Mouse (Mus musculus): Measurements from ENCODE around the gene Parp8. TPM values are rescaled to one million over a fixed set of nuclear protein-coding genes. Genes with fewer than 3 reads are reported as not detected.

Parp8 gene
- polyA plus RNA-seq, 1 experiment from 2014 or later = 18.9 TPM

GRCm38 (mm10) chr13:117033676-117034308 lies 8.5 kb upstream of the Parp8 start:
- Histone ChIP-seq H3K4me2 (replicated peaks) (no peak overlapping the region), H3K27ac (replicated peaks) (no peak overlapping the region), H3K36me3 (no peaks in the 10 kb centered on the region), H3K27me3 (no peaks in the 10 kb centered on the region), H3K9me3 (no peaks in the 10 kb centered on the region), H3K9ac (replicated peaks) (no peak overlapping the region), H3K4me1 (no peaks in the 10 kb centered on the region), H3K4me3 (no peak overlapping the region)
- ATAC-seq (ENCODE audit: low FRiP score, low read depth) = no peak
- 85% methylated on average over 5 of the region's 5 CpGs for WGBS

DNA sequence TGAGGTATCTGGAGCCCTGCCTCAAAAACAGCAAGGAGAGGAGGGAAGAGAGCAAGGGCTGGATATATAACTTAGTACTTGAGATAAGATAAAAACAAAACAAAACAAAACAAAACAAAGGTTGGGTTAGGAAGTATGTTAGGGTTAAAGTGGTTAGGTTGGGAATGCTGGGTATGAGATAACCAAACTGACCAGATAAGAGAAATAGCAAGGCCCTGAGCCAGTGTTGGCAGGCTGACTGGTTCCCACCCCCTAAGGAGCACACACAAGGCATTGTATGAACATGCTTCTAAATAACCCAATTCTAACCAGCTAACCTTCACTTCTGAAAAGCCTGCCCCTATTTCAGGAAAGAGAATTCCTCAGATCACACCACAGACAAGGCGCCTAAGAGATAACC lies 7.1 kb upstream of the Parp8 start:
- Histone ChIP-seq H3K4me3 (no peak overlapping the region), H3K4me2 (replicated peaks) (no peak overlapping the region), H3K9ac (replicated peaks) (no peak overlapping the region), H3K36me3 (no peaks in the 10 kb centered on the region), H3K9me3 (no peaks in the 10 kb centered on the region), H3K27me3 (peaks cover 4% of the 10 kb centered on the region; the same call in 1 of the 2 replicates), H3K27ac (replicated peaks) (no peak overlapping the region), H3K4me1 (no peaks in the 10 kb centered on the region)
- WGBS = 94% methylated on average over 1 of the region's 1 CpGs
- no peak for ATAC-seq (ENCODE audit: low FRiP score, low read depth)

DNA sequence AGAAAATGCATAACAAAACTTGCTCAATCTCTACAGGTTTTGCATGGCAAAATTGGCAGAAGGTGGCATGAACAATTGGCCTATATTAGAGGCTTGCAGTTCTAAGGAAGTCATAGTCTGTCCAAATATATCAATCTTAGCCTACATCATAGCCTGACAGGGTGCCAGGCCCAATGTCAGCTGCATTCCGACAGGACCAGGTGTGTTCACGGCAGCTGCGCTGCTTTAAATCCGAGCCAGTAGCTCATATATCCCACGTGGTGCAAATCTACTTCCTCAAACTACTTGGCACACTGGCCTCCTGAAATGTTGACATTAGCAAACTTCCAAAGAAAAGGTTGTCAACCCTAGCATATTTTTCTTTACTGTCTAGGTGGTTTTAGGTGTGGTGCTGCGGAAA lies 6.2 kb upstream of the Parp8 start:
- Histone ChIP-seq H3K9me3 (no peaks in the 10 kb centered on the region), H3K9ac (replicated peaks) (no peak overlapping the region), H3K4me3 (no peak overlapping the region), H3K4me1 (no peaks in the 10 kb centered on the region), H3K4me2 (replicated peaks) (no peak overlapping the region), H3K27me3 (peaks cover 11% of the 10 kb centered on the region; the same call in 1 of the 2 replicates), H3K36me3 (no peaks in the 10 kb centered on the region), H3K27ac (replicated peaks) (no peak overlapping the region)
- WGBS = 80% methylated on average over 6 of the region's 6 CpGs
- ATAC-seq (ENCODE audit: low FRiP score, low read depth) = no peak

GRCm38 (mm10) chr13:117028221-117028620 lies 2.9 kb upstream of the Parp8 start:
- no peak for ATAC-seq (ENCODE audit: low FRiP score, low read depth)
- H3K4me3 ChIP-seq = no peak overlapping the region
- H3K4me2 ChIP-seq (replicated peaks) = no peak overlapping the region
- 70% methylated on average over 5 of the region's 5 CpGs for WGBS
- H3K27me3 ChIP-seq = peaks cover 11% of the 10 kb centered on the region; the same call in 1 of the 2 replicates
- H3K9ac ChIP-seq (replicated peaks) = no peak overlapping the region
- no peaks in the 10 kb centered on the region for H3K9me3 ChIP-seq
- no peaks in the 10 kb centered on the region for H3K4me1 ChIP-seq
- H3K27ac ChIP-seq (replicated peaks) = no peak overlapping the region
- no peaks in the 10 kb centered on the region for H3K36me3 ChIP-seq

DNA sequence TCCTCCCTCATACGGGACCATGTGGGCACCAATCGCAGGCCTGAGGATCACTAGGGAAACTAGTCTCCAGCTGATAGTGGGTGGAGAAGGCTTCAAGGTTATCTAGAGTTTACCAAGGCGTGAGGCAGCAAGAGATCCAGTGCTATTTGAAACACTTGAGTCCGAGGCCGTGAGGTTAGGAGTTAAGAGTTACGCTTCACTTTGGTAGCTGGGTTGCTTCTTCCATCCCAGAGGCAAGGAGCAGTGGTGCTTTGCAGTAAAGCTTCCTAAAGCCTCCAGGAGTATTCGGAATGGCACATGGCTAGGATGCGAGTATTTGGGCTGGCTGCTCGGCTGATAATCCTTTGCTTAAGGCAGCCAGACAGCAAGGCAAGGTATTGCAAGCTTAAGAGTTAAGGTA lies 2.0 kb upstream of the Parp8 start:
- Histone ChIP-seq H3K9ac (replicated peaks) (no peak overlapping the region), H3K4me3 (no peak overlapping the region), H3K27ac (replicated peaks) (no peak overlapping the region), H3K4me2 (replicated peaks) (no peak overlapping the region), H3K4me1 (0 out of 2 replicates have a peak, but pooled peaks cover 3% of the 10 kb centered on the region), H3K36me3 (no peaks in the 10 kb centered on the region), H3K9me3 (no peaks in the 10 kb centered on the region), H3K27me3 (peaks cover 11% of the 10 kb centered on the region; the same call in 1 of the 2 replicates)
- 76% methylated on average over 9 of the region's 9 CpGs for WGBS
- ATAC-seq (ENCODE audit: low FRiP score, low read depth) = no peak

- ATAC-seq (ENCODE audit: low FRiP score, low read depth) = no peak
- peak overlapping the region; percentile 72 for H3K4me2 ChIP-seq (replicated peaks)
- H3K4me1 ChIP-seq = 0 out of 2 replicates have a peak, but pooled peaks cover 3% of the 10 kb centered on the region
- H3K9me3 ChIP-seq = no peaks in the 10 kb centered on the region
- peak overlapping the region; percentile 66; the same call in 1 of the 2 replicates for H3K4me3 ChIP-seq
- 63% methylated on average over 7 of the region's 7 CpGs for WGBS
- H3K27ac ChIP-seq (replicated peaks) = 0 out of 2 replicates have a peak overlapping the region, but pooled peaks have one; percentile 91
- no peaks in the 10 kb centered on the region for H3K36me3 ChIP-seq
- no peak overlapping the region for H3K9ac ChIP-seq (replicated peaks)
- peaks cover 11% of the 10 kb centered on the region; the same call in 1 of the 2 replicates for H3K27me3 ChIP-seq
These were observed 991 bp upstream of the Parp8 start for GRCm38 (mm10) chr13:117026276-117026780.

GRCm38 (mm10) chr13:117024916-117025225 lies 466 bp downstream of the Parp8 start:
- Histone ChIP-seq H3K9me3 (no peaks in the 10 kb centered on the region), H3K27ac (replicated peaks) (peak overlapping the region; percentile 91), H3K4me3 (peak overlapping the region; percentile 66), H3K4me2 (replicated peaks) (peak overlapping the region; percentile 72), H3K9ac (replicated peaks) (peak overlapping the region; percentile 89), H3K27me3 (peaks cover 11% of the 10 kb centered on the region; the same call in 1 of the 2 replicates), H3K36me3 (no peaks in the 10 kb centered on the region), H3K4me1 (0 out of 2 replicates have a peak, but pooled peaks cover 3% of the 10 kb centered on the region)
- ATAC-seq (ENCODE audit: low FRiP score, low read depth) = peak; percentile 60
- 0% methylated on average over 15 of the region's 18 CpGs for WGBS

DNA sequence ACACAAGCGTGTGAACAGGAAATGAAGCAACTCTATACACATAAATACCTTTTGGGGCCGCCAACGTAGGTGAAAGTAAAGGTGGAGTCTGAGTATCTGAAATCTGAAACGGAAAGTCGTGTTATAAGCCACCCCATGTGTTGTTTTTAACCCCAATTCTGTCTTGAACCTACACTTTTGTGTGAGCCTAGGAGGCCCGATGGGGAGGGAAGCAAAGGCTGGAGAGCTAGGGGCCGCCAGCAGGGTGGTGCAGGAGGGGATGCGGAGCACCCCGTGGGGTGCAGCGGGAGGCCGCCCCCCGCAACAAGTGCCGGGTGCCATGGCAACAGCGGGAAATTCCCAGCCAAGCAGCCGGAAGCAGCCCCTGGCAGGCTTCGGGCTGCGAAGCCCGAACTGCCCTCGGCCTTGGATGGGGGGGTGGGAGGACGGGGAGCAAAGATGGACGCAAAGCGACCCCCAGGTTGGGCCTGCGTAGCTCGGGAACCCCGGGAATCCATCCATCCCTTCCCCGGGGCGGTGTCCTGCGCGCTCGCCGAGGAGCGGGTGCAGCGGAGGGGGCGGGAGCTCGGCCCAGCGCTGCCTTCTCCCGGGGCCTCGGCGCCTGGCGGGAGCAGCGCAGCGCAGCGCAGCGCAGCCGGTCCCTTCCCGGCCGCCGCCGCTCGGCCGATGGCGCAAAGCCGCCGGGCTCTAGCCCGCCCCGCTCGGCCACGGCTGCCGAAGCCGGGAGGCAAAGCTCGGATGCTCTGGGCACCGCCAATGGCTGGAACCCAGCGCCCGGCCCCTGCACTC lies 1.0 kb downstream of the Parp8 start:
- H3K4me3 ChIP-seq = peak overlapping the region; percentile 66
- H3K27me3 ChIP-seq = peaks cover 11% of the 10 kb centered on the region; the same call in 1 of the 2 replicates
- H3K9me3 ChIP-seq = no peaks in the 10 kb centered on the region
- H3K4me1 ChIP-seq = 0 out of 2 replicates have a peak, but pooled peaks cover 3% of the 10 kb centered on the region
- under 1% methylated on average over 57 of the region's 64 CpGs for WGBS
- H3K36me3 ChIP-seq = no peaks in the 10 kb centered on the region
- peak; percentile 91 for ATAC-seq (ENCODE audit: low FRiP score, low read depth)
- peak overlapping the region; percentile 72 for H3K4me2 ChIP-seq (replicated peaks)
- peak overlapping the region; percentile 91 for H3K27ac ChIP-seq (replicated peaks)
- H3K9ac ChIP-seq (replicated peaks) = peak overlapping the region; percentile 89

DNA sequence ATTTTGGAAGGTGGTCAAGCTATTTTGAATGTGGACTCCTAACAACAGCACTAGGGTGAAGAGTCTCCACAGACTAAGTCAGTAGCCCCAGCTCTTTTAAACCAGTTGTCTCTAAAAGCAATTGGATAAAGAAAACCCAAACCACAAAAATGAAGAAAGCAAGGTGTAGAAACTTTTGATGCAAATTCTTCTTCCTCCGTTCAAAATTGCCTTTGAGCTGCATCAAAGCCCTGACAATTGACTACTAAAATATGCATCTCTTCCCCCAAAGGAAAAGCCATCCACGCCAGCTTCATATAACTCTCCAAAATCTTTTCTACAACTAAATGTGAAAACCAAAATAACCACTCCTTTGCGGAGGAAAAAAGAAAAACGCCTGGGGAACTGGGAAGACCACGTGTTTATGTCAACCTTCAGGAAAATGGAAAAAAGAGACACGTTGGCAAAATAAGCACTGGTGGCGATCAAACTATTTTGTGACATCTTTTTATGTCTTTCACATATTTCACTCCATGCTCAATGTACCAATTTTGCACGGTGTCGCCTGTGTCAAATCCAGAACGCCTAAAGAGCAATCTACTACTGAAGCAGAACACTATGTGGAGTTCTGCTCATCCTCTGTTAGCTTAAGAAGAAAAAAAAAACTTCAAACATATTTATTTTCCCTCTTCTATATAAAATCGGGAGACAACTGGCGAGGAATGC lies 1.8 kb downstream of the Parp8 start:
- Histone ChIP-seq H3K4me3 (peak overlapping the region; percentile 66), H3K4me2 (replicated peaks) (peak overlapping the region; percentile 72), H3K4me1 (0 out of 2 replicates have a peak, but pooled peaks cover 3% of the 10 kb centered on the region), H3K36me3 (no peaks in the 10 kb centered on the region), H3K9ac (replicated peaks) (peak overlapping the region; percentile 89), H3K27me3 (peaks cover 11% of the 10 kb centered on the region; the same call in 1 of the 2 replicates), H3K9me3 (no peaks in the 10 kb centered on the region), H3K27ac (replicated peaks) (peak overlapping the region; percentile 91; the same call in 1 of the 2 replicates)
- ATAC-seq (ENCODE audit: low FRiP score, low read depth) = no peak
- 9% methylated on average over 12 of the region's 12 CpGs for WGBS

DNA sequence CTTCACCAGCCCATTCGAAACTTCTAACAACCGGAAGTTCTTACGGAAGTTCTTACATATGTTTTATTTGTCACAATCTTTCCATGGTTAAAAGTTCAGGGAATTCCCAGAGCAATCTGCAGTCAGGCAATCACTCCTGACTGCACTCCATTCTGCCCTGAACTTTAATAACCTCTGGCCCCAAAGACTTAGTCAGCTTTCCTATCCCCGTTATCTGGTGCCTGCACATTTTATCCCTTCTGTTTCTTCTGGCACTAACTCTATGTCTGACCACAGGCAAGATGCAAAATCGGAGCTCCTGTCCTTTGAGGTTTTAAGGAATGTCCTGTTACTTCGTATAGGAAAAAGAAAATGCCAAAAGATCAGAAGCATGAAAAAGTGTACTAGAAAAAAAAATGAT lies 4.7 kb downstream of the Parp8 start:
- 78% methylated on average over 6 of the region's 6 CpGs for WGBS
- 0 out of 2 replicates have a peak, but pooled peaks cover 3% of the 10 kb centered on the region for H3K4me1 ChIP-seq
- H3K9ac ChIP-seq (replicated peaks) = no peak overlapping the region
- no peak overlapping the region for H3K4me3 ChIP-seq
- ATAC-seq (ENCODE audit: low FRiP score, low read depth) = no peak
- H3K27ac ChIP-seq (replicated peaks) = no peak overlapping the region
- no peaks in the 10 kb centered on the region for H3K9me3 ChIP-seq
- no peaks in the 10 kb centered on the region for H3K27me3 ChIP-seq
- H3K36me3 ChIP-seq = no peaks in the 10 kb centered on the region
- no peak overlapping the region for H3K4me2 ChIP-seq (replicated peaks)

GRCm38 (mm10) chr13:117018676-117019075 lies 6.7 kb downstream of the Parp8 start:
- H3K4me2 ChIP-seq (replicated peaks) = no peak overlapping the region
- no peak overlapping the region for H3K4me3 ChIP-seq
- no peak overlapping the region for H3K9ac ChIP-seq (replicated peaks)
- 0 out of 2 replicates have a peak, but pooled peaks cover 3% of the 10 kb centered on the region for H3K4me1 ChIP-seq
- no peak for ATAC-seq (ENCODE audit: low FRiP score, low read depth)
- H3K27me3 ChIP-seq = no peaks in the 10 kb centered on the region
- H3K36me3 ChIP-seq = no peaks in the 10 kb centered on the region
- no peak overlapping the region for H3K27ac ChIP-seq (replicated peaks)
- no peaks in the 10 kb centered on the region for H3K9me3 ChIP-seq
- WGBS = 95% methylated on average over 6 of the region's 6 CpGs

All from midbrain, embryonic 12.5 days (tissue).